Mouse (Mus musculus): Measurements from ENCODE around the gene Timm8a1. TPM values are rescaled to one million over a fixed set of nuclear protein-coding genes. Genes with fewer than 3 reads are reported as not detected.
"Not testable (repeated sequence)": the region's sequence is repeated elsewhere in the genome, so short reads cannot be mapped to it uniquely, and the experiment has no call there.

Gene Timm8a1
- polyA plus RNA-seq, 1 experiment from 2014 or later, result 81.4 TPM

GRCm38 (mm10) chrX:134547330-134547729, 5.7 kb upstream of the Timm8a1 start:
- no peak overlapping the region for H3K4me3 ChIP-seq (ENCODE audit: low read depth, low read length)
- ATAC-seq (ENCODE audit: insufficient number of reproducible peaks, low FRiP score, low TSS enrichment, low read depth) (no peak), DNase-seq (ENCODE audit: low spot score) (no peak)
- 91% methylated on average over 4 of the region's 4 CpGs for WGBS
- no peaks in the 10 kb centered on the region for H3K9me3 ChIP-seq (ENCODE audit: control insufficient read depth, low read length)
- H3K36me3 ChIP-seq (ENCODE audit: control insufficient read depth, insufficient read depth, low read length), result no peaks in the 10 kb centered on the region
- no peak overlapping the region for H3K4me2 ChIP-seq (ENCODE audit: low read depth, severe bottlenecking)
- H3K9ac ChIP-seq (ENCODE audit: low read length), result no peak overlapping the region
- no peaks in the 10 kb centered on the region for H3K4me1 ChIP-seq (ENCODE audit: control insufficient read depth, insufficient read depth, low read length)
- H3K27ac ChIP-seq (replicated peaks; ENCODE audit: low read depth, low read length), result no peak overlapping the region
- no peaks in the 10 kb centered on the region for H3K27me3 ChIP-seq (ENCODE audit: control insufficient read depth, insufficient read depth, low read length)

GRCm38 (mm10) chrX:134541955-134542308, 267 bp upstream of the Timm8a1 start:
- H3K36me3 ChIP-seq (ENCODE audit: control insufficient read depth, insufficient read depth, low read length), result no peaks in the 10 kb centered on the region
- DNase-seq (ENCODE audit: low spot score) (no peak), ATAC-seq (ENCODE audit: insufficient number of reproducible peaks, low FRiP score, low TSS enrichment, low read depth) (0 out of 2 replicates have a peak, but pooled peaks have one; percentile 19)
- H3K9ac ChIP-seq (ENCODE audit: low read length), result peak overlapping the region; percentile 32; the same call in 1 of the 2 replicates
- 17% methylated on average over 6 of the region's 6 CpGs for WGBS
- 0 out of 2 replicates have a peak overlapping the region, but pooled peaks have one; percentile 49 for H3K27ac ChIP-seq (replicated peaks; ENCODE audit: low read depth, low read length)
- no peaks in the 10 kb centered on the region for H3K27me3 ChIP-seq (ENCODE audit: control insufficient read depth, insufficient read depth, low read length)
- peak overlapping the region; percentile 31 for H3K4me2 ChIP-seq (ENCODE audit: low read depth, severe bottlenecking)
- no peaks in the 10 kb centered on the region for H3K4me1 ChIP-seq (ENCODE audit: control insufficient read depth, insufficient read depth, low read length)
- no peaks in the 10 kb centered on the region for H3K9me3 ChIP-seq (ENCODE audit: control insufficient read depth, low read length)
- H3K4me3 ChIP-seq (ENCODE audit: low read depth, low read length), result peak overlapping the region; percentile 47

GRCm38 (mm10) chrX:134540414-134541135, 1.1 kb downstream of the Timm8a1 start:
- WGBS, result 26% methylated on average over 12 of the region's 12 CpGs
- peak; percentile 21 for DNase-seq (ENCODE audit: low spot score)

GRCm38 (mm10) chrX:134539795-134540194, 1.9 kb downstream of the Timm8a1 start:
- DNase-seq (ENCODE audit: low spot score); H3K9ac ChIP-seq (ENCODE audit: low read length); H3K4me3 ChIP-seq (ENCODE audit: low read depth, low read length); H3K4me1 ChIP-seq (ENCODE audit: control insufficient read depth, insufficient read depth, low read length); ATAC-seq (ENCODE audit: insufficient number of reproducible peaks, low FRiP score, low TSS enrichment, low read depth); H3K36me3 ChIP-seq (ENCODE audit: control insufficient read depth, insufficient read depth, low read length); H3K4me2 ChIP-seq (ENCODE audit: low read depth, severe bottlenecking); H3K27ac ChIP-seq (replicated peaks; ENCODE audit: low read depth, low read length); H3K9me3 ChIP-seq (ENCODE audit: control insufficient read depth, low read length); H3K27me3 ChIP-seq (ENCODE audit: control insufficient read depth, insufficient read depth, low read length): not testable (repeated sequence)
- 91% methylated on average over 10 of the region's 10 CpGs for WGBS

More at GRCm38 (mm10) chrX:134540414-134541135, 1.1 kb downstream of the Timm8a1 start:
- Histone ChIP-seq H3K9me3 (ENCODE audit: control insufficient read depth, low read length) (no peaks in the 10 kb centered on the region), H3K4me3 (ENCODE audit: low read depth, low read length) (peak overlapping the region; percentile 47), H3K27ac (replicated peaks; ENCODE audit: low read depth, low read length) (no peak overlapping the region), H3K4me2 (ENCODE audit: low read depth, severe bottlenecking) (peak overlapping the region; percentile 60), H3K4me1 (ENCODE audit: control insufficient read depth, insufficient read depth, low read length) (no peaks in the 10 kb centered on the region), H3K36me3 (ENCODE audit: control insufficient read depth, insufficient read depth, low read length) (peaks cover 2% of the 10 kb centered on the region; the same call in 1 of the 2 replicates), H3K27me3 (ENCODE audit: control insufficient read depth, insufficient read depth, low read length) (no peaks in the 10 kb centered on the region), H3K9ac (ENCODE audit: low read length) (peak overlapping the region; percentile 53)
- no peak for ATAC-seq (ENCODE audit: insufficient number of reproducible peaks, low FRiP score, low TSS enrichment, low read depth)

GRCm38 (mm10) chrX:134533346-134533745, 8.3 kb downstream of the Timm8a1 start:
- Histone ChIP-seq H3K4me2 (ENCODE audit: low read depth, severe bottlenecking) (no peak overlapping the region), H3K4me1 (ENCODE audit: control insufficient read depth, insufficient read depth, low read length) (no peaks in the 10 kb centered on the region), H3K36me3 (ENCODE audit: control insufficient read depth, insufficient read depth, low read length) (peaks cover 2% of the 10 kb centered on the region; the same call in 1 of the 2 replicates), H3K9ac (ENCODE audit: low read length) (no peak overlapping the region), H3K27me3 (ENCODE audit: control insufficient read depth, insufficient read depth, low read length) (no peaks in the 10 kb centered on the region), H3K9me3 (ENCODE audit: control insufficient read depth, low read length) (no peaks in the 10 kb centered on the region), H3K27ac (replicated peaks; ENCODE audit: low read depth, low read length) (no peak overlapping the region), H3K4me3 (ENCODE audit: low read depth, low read length) (no peak overlapping the region)
- ATAC-seq (ENCODE audit: insufficient number of reproducible peaks, low FRiP score, low TSS enrichment, low read depth) (no peak), DNase-seq (ENCODE audit: low spot score) (no peak)
- 76% methylated on average over 2 of the region's 2 CpGs for WGBS

- no peak overlapping the region for H3K4me2 ChIP-seq (ENCODE audit: low read depth, severe bottlenecking)
- no peaks in the 10 kb centered on the region for H3K4me1 ChIP-seq (ENCODE audit: control insufficient read depth, insufficient read depth, low read length)
- no peak for ATAC-seq (ENCODE audit: insufficient number of reproducible peaks, low FRiP score, low TSS enrichment, low read depth)
- 80% methylated on average over 4 of the region's 4 CpGs for WGBS
- no peak for DNase-seq (ENCODE audit: low spot score)
- no peaks in the 10 kb centered on the region for H3K36me3 ChIP-seq (ENCODE audit: control insufficient read depth, insufficient read depth, low read length)
- H3K4me3 ChIP-seq (ENCODE audit: low read depth, low read length), result no peak overlapping the region
- H3K9ac ChIP-seq (ENCODE audit: low read length), result no peak overlapping the region
- no peaks in the 10 kb centered on the region for H3K27me3 ChIP-seq (ENCODE audit: control insufficient read depth, insufficient read depth, low read length)
- no peak overlapping the region for H3K27ac ChIP-seq (replicated peaks; ENCODE audit: low read depth, low read length)
- H3K9me3 ChIP-seq (ENCODE audit: control insufficient read depth, low read length), result no peaks in the 10 kb centered on the region
Observed at GRCm38 (mm10) chrX:134525260-134525659, 16.4 kb downstream of the Timm8a1 start.

GRCm38 (mm10) chrX:134523772-134524171, 17.9 kb downstream of the Timm8a1 start:
- no peak for ATAC-seq (ENCODE audit: insufficient number of reproducible peaks, low FRiP score, low TSS enrichment, low read depth)
- DNase-seq (ENCODE audit: low spot score), result no peak
- H3K27me3 ChIP-seq (ENCODE audit: control insufficient read depth, insufficient read depth, low read length), result no peaks in the 10 kb centered on the region
- H3K36me3 ChIP-seq (ENCODE audit: control insufficient read depth, insufficient read depth, low read length), result no peaks in the 10 kb centered on the region
- H3K9ac ChIP-seq (ENCODE audit: low read length), result no peak overlapping the region
- H3K27ac ChIP-seq (replicated peaks; ENCODE audit: low read depth, low read length), result no peak overlapping the region
- H3K4me1 ChIP-seq (ENCODE audit: control insufficient read depth, insufficient read depth, low read length), result no peaks in the 10 kb centered on the region
- no peaks in the 10 kb centered on the region for H3K9me3 ChIP-seq (ENCODE audit: control insufficient read depth, low read length)
- WGBS, result 78% methylated on average over 4 of the region's 4 CpGs
- H3K4me2 ChIP-seq (ENCODE audit: low read depth, severe bottlenecking), result no peak overlapping the region
- H3K4me3 ChIP-seq (ENCODE audit: low read depth, low read length), result no peak overlapping the region

GRCm38 (mm10) chrX:134509473-134509872, 32.2 kb downstream of the Timm8a1 start:
- no peak overlapping the region for H3K4me3 ChIP-seq (ENCODE audit: low read depth, low read length)
- no peaks in the 10 kb centered on the region for H3K9me3 ChIP-seq (ENCODE audit: control insufficient read depth, low read length)
- no peak overlapping the region for H3K9ac ChIP-seq (ENCODE audit: low read length)
- ATAC-seq (ENCODE audit: insufficient number of reproducible peaks, low FRiP score, low TSS enrichment, low read depth), result no peak
- H3K36me3 ChIP-seq (ENCODE audit: control insufficient read depth, insufficient read depth, low read length), result no peaks in the 10 kb centered on the region
- no peak overlapping the region for H3K4me2 ChIP-seq (ENCODE audit: low read depth, severe bottlenecking)
- WGBS, result 22% methylated on average over 2 of the region's 2 CpGs
- no peak for DNase-seq (ENCODE audit: low spot score)
- no peak overlapping the region for H3K27ac ChIP-seq (replicated peaks; ENCODE audit: low read depth, low read length)
- H3K4me1 ChIP-seq (ENCODE audit: control insufficient read depth, insufficient read depth, low read length), result no peaks in the 10 kb centered on the region
- no peaks in the 10 kb centered on the region for H3K27me3 ChIP-seq (ENCODE audit: control insufficient read depth, insufficient read depth, low read length)
